8 mouse cellular contexts compared by ENCODE assay signal in genomic region chrX:51206432-51206831, GRCm38 (mm10). TPM values are rescaled to one million over a fixed set of nuclear protein-coding genes. Genes with fewer than 3 reads are reported as not detected.
DNase-seq lines count a peak whose midpoint lies in the region; ATAC-seq and TF ChIP-seq lines count a peak whose summit lies in the region.

TSS of gene Mbnl3 (minus strand) at chrX:51206532.

- peak within 1 kb of the TSS; percentile 71 for H3K4me2 ChIP-seq in kidney, postnatal 0 days (ENCODE audit: low read length)

- H3K36me3 ChIP-seq in kidney, postnatal 0 days (ENCODE audit: insufficient read depth, low read length): no peaks in the 10 kb centered on the region

- no peaks in the 10 kb centered on the region for H3K27me3 ChIP-seq in kidney, postnatal 0 days (ENCODE audit: insufficient read depth, low read length)

- DNase-seq in kidney, postnatal 0 days (ENCODE audit: low spot score): no peak
- no peak for DNase-seq in kidney, postnatal 14 days
- no peak for DNase-seq in ovary, postnatal 14 days (ENCODE audit: low spot score)
- no peak for DNase-seq in frontal cortex, postnatal 10 days (ENCODE audit: low spot score in 2 of 2)
- no peak for DNase-seq in urinary bladder, postnatal 4 days (ENCODE audit: low spot score in 2 of 2)

- H3K27ac ChIP-seq in kidney, postnatal 0 days: peak within 1 kb of the TSS; percentile 36

- no peak for ATAC-seq in kidney, postnatal 0 days (replicated peaks; ENCODE audit: low FRiP score, low read depth)
- no peak for ATAC-seq in common myeloid progenitor, adult 5-6 weeks (replicated peaks; ENCODE audit: low read depth, poor library complexity, severe bottlenecking)
- ATAC-seq in inflammation-experienced regulatory T-cells, adult 6 months: no peak
- no peak for ATAC-seq in monocyte, adult 5-6 weeks (replicated peaks; ENCODE audit: insufficient number of reproducible peaks, low FRiP score, low TSS enrichment, poor library complexity, severe bottlenecking)

- 43% methylated on average over 11 of the region's 11 CpGs for WGBS in kidney, postnatal 0 days

- peak within 1 kb of the TSS; percentile 52 for H3K4me3 ChIP-seq in kidney, postnatal 0 days (replicated peaks; ENCODE audit: low read depth, low read length)

- TF ChIP-seq CTCF in kidney, postnatal 0 days (IDR thresholded peaks at IDR 0.05; ENCODE audit: low read depth): no peak

- H3K4me1 ChIP-seq in kidney, postnatal 0 days (replicated peaks; ENCODE audit: insufficient read depth, low read length): no peaks in the 10 kb centered on the region

- H3K9me3 ChIP-seq in kidney, postnatal 0 days (replicated peaks; ENCODE audit: low read length): no peaks in the 10 kb centered on the region

- peak within 1 kb of the TSS; percentile 58 for H3K9ac ChIP-seq in kidney, postnatal 0 days (ENCODE audit: low read depth, low read length)

RNA-seq across cellular contexts. Expression of gene Mbnl3, which starts in this region (rescaled TPM):
- 4.9 TPM in 2 replicates for polyA plus RNA-seq in kidney, postnatal 0 days (2015; fragmentation: Nextera tagmentation; extraction: Ambion mirVana)
- 57.8 and 59.5 TPM in 2 replicates for total RNA-seq in common myeloid progenitor, adult 5-6 weeks (2017)
- 10 to 100 TPM; 35.8 to 45.5 (median 36.6) TPM for polyA plus RNA-seq in inflammation-experienced regulatory T-cells, adult 6 months (2017; shearing (Covaris generic))
- total RNA-seq in monocyte, adult 5-6 weeks (2017): 11.6 to 22.4 TPM (median 12.8 TPM) in 3 replicates
